Mouse (Mus musculus) heart, embryonic 14.5 days (tissue): ENCODE measurements around the gene Bcam. TPM values are rescaled to one million over a fixed set of nuclear protein-coding genes. Genes with fewer than 3 reads are reported as not detected.

Source experiments
- ATAC-seq: fragments of 200-750 bp; cut with Nextera tagmentation; 2 replicates; pipeline ENCODE4 v1.8.0; 2017; ENCODE audit warnings: low read depth, moderate TSS enrichment; ENCODE audit not compliant: insufficient number of reproducible peaks, insufficient read depth, low FRiP score
- H3K27ac ChIP-seq, 2 experiments: fragments of 200-500 bp in 1 of 2; fragments of 300-500 bp in 1 of 2; sonication (generic) in 1 of 2; replicated peaks in 1 of 2; 2 replicates each; pipeline ENCODE4 v1.5.1; 2012 to 2014; ENCODE audit warnings: low read depth in 2 of 2, low read length in 2 of 2, control low read depth in 1 of 2, mild to moderate bottlenecking in 1 of 2, mixed read lengths in 1 of 2; ENCODE audit not compliant: control insufficient read depth in 1 of 2, insufficient read depth in 1 of 2
- H3K27me3 ChIP-seq: fragments of 300-500 bp; sonication (generic); 2 replicates; pipeline ENCODE4 v1.6.1; 2014; ENCODE audit warnings: mild to moderate bottlenecking, low read length, control low read depth; ENCODE audit not compliant: control insufficient read depth, insufficient read depth
- H3K36me3 ChIP-seq: fragments of 300-500 bp; sonication (generic); 2 replicates; pipeline ENCODE4 v1.6.1; 2014; ENCODE audit warnings: mild to moderate bottlenecking, control low read depth, low read length, mixed read lengths; ENCODE audit not compliant: control insufficient read depth, insufficient read depth
- H3K4me1 ChIP-seq, 2 experiments: fragments of 200-500 bp in 1 of 2; fragments of 300-500 bp in 1 of 2; sonication (generic) in 1 of 2; 2 replicates each; pipeline ENCODE4 v1.6.1; 2012 to 2014; ENCODE audit warnings: low read length in 2 of 2, control low read depth in 1 of 2, mixed read lengths in 1 of 2; ENCODE audit not compliant: control insufficient read depth in 2 of 2, insufficient read depth in 2 of 2
- H3K4me2 ChIP-seq: fragments of 300-500 bp; sonication (generic); 2 replicates; pipeline ENCODE4 v1.6.1; 2014; ENCODE audit warnings: mild to moderate bottlenecking, low read length
- H3K4me3 ChIP-seq, 2 experiments: fragments of 200-500 bp in 1 of 2; fragments of 300-500 bp in 1 of 2; sonication (generic) in 1 of 2; 2 replicates each; pipeline ENCODE4 v1.5.1; 2012 to 2014; ENCODE audit warnings: low read length in 2 of 2, mild to moderate bottlenecking in 2 of 2, control low read depth in 1 of 2, low read depth in 1 of 2, moderate library complexity in 1 of 2; ENCODE audit not compliant: control insufficient read depth in 1 of 2, insufficient read depth in 1 of 2
- H3K9ac ChIP-seq: fragments of 300-500 bp; sonication (generic); 2 replicates; pipeline ENCODE4 v1.6.1; 2014; ENCODE audit warnings: mild to moderate bottlenecking, low read length
- H3K9me3 ChIP-seq: fragments of 300-500 bp; sonication (generic); 2 replicates; pipeline ENCODE4 v1.6.1; 2016; ENCODE audit warnings: low read length, control low read depth; ENCODE audit not compliant: control insufficient read depth
- WGBS: fragments of 180-500 bp; shearing (Covaris S2); extraction: QIAGEN DNeasy Blood & Tissue Kit; methylation state at CpG from one replicate; pipeline ENCODE4 v1.1.7; 2014; 5-methylcytosine and 5-hydroxymethylcytosine counted together
- polyA plus RNA-seq: library from polyadenylated mRNA; unstranded; fragments of >200 nt; fragmentation: Nextera tagmentation; extraction: Ambion mirVana; gene quantifications from 2 replicates; pipeline ENCODE4 v1.2.1, GENCODE M21; 2014

Gene Bcam
- polyA plus RNA-seq = 293 and 321 TPM in 2 replicates

GRCm38 (mm10) chr7:19770984-19771391 is at the start of gene Bcam:
Gene Bcam, minus strand, starts transcription at chr7:19771016.
- Histone ChIP-seq H3K27me3 (no peaks in the 10 kb centered on the region), H3K9ac (peak within 1 kb of the TSS; percentile 79), H3K4me1 (peaks cover 17 to 30% of the 10 kb centered on the region in 2 experiments), H3K27ac (peak within 1 kb of the TSS; percentile 58 to 69), H3K36me3 (peaks cover 19% of the 10 kb centered on the region), H3K9me3 (no peaks in the 10 kb centered on the region), H3K4me2 (peak within 1 kb of the TSS; percentile 90), H3K4me3 (peak within 1 kb of the TSS; percentile 52 to 72)
- no peak for ATAC-seq
- 3% methylated on average over 9 of the region's 9 CpGs for WGBS

DNA sequence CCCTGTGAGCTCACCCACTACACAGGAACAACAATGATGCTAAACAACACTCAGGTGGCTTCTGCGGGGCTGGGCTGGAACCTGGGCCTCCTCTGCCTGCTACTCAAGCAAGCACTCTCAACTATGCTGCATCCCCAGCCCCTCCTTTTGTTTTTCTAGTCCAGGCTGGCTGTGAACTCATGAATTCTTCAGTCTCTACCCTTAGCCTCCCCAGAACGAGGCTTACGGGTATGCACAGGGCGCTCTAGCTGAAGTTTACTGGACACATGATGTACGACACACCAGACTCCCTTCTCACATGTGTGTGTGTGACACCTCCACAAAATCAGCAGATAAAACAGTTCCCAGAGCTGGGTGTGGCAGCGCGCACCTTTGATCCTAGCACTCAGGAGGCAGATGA is 48.1 kb upstream of the Bcam start:
- Histone ChIP-seq H3K27ac (no peak overlapping the region), H3K4me2 (no peak overlapping the region), H3K4me1 (peaks cover 18 to 37% of the 10 kb centered on the region in 2 experiments), H3K9ac (no peak overlapping the region), H3K36me3 (no peaks in the 10 kb centered on the region), H3K4me3 (no peak overlapping the region), H3K27me3 (peaks cover 18% of the 10 kb centered on the region), H3K9me3 (no peaks in the 10 kb centered on the region)
- 83% methylated on average over 7 of the region's 7 CpGs for WGBS
- no peak for ATAC-seq

DNA sequence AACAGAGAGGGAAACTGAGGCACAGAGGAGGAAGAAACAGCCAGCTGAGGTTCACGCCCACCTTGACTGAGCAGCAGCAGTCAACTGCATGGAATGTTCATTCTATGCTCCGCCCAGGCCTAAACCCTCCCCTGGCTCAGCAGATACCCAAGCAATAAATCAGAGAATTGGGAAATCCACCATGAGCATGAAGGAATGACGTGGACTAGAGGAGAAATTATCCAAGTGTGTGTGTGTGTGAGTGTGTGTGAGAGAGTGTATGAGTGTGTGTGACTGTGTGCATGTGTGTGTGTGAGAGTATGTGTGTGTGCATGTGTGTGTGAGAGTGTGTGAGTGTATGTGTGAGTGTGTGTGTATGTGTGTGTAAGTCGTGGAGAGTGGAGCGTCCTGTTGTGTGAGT is 47.6 kb upstream of the Bcam start:
- H3K4me2 ChIP-seq = no peak overlapping the region
- no peak overlapping the region for H3K27ac ChIP-seq
- H3K36me3 ChIP-seq = no peaks in the 10 kb centered on the region
- ATAC-seq = no peak
- no peaks in the 10 kb centered on the region for H3K9me3 ChIP-seq
- H3K9ac ChIP-seq = no peak overlapping the region
- H3K4me3 ChIP-seq = no peak overlapping the region
- WGBS = 86% methylated on average over 5 of the region's 5 CpGs
- peaks cover 18% of the 10 kb centered on the region for H3K27me3 ChIP-seq
- peaks cover 14 to 33% of the 10 kb centered on the region in 2 experiments for H3K4me1 ChIP-seq

GRCm38 (mm10) chr7:19817382-19818105 is 46.7 kb upstream of the Bcam start:
- 0 out of 2 replicates have a peak, but pooled peaks have one; percentile 14 for ATAC-seq
- H3K36me3 ChIP-seq = no peaks in the 10 kb centered on the region
- no peaks in the 10 kb centered on the region for H3K9me3 ChIP-seq
- peak overlapping the region; percentile 84 for H3K4me2 ChIP-seq
- H3K27ac ChIP-seq = peak overlapping the region in 1 of 2 experiments; percentile 10; a peak in 1 of 4 replicates
- peak overlapping the region; percentile 2 to 46; a peak in 3 of 4 replicates for H3K4me3 ChIP-seq
- peak overlapping the region; percentile 68; the same call in 1 of the 2 replicates for H3K9ac ChIP-seq
- peaks cover 9 to 26% of the 10 kb centered on the region in 2 experiments for H3K4me1 ChIP-seq
- 13% methylated on average over 15 of the region's 15 CpGs for WGBS
- H3K27me3 ChIP-seq = peaks cover 17% of the 10 kb centered on the region

GRCm38 (mm10) chr7:19816224-19816771 is 45.5 kb upstream of the Bcam start:
- Histone ChIP-seq H3K4me3 (peak overlapping the region; percentile 46 to 53), H3K9me3 (no peaks in the 10 kb centered on the region), H3K27me3 (peaks cover 17% of the 10 kb centered on the region), H3K36me3 (no peaks in the 10 kb centered on the region), H3K4me1 (peaks cover 9 to 20% of the 10 kb centered on the region in 2 experiments), H3K27ac (peak overlapping the region; percentile 33 to 47; a peak in 1 of 4 replicates), H3K4me2 (peak overlapping the region; percentile 84), H3K9ac (peak overlapping the region; percentile 68)
- under 1% methylated on average over 28 of the region's 28 CpGs for WGBS
- peak; percentile 60 for ATAC-seq

DNA sequence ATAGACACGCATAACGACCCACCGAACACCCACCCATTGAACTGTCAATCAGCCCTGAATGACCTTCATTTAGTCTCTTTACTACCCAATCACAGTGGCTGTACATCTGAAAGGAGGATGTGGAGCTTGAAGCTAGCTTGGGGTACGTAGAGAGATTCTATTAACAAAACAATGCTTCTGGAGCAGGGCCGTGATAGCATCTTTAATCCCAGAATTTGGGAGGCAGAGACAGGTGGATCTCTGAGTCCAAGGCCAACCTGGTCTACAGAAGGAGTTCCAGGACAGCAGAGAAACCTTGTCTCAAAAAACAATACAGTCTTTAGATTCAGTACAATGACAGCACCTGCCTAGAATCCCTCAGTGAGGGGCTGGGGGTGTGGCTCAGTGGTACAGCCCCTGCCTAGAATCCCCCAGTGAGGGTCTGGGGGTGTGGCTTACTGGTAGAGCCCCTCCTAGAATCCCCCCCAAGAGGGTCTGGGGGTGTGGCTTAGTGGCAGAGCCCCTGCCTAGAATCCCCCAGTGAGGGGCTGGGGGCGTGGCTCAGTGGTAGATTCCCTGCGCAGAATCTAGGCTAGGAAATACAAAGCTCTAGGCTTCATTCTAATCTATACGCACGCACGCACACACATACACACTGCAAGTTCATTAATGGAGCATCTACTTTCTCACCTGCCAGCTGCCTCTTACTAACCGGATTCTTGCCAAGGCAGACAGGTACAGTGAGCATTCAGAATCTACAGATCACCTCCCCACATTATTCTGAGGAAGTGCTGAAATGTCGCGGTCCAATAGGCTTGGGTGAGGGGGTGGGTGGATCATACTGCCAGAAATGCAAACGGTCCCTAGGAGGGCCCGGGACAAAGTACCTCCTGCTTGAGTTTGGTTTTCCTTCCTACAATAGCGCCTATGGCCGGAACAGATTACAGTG is 44.7 kb upstream of the Bcam start:
- no peaks in the 10 kb centered on the region for H3K36me3 ChIP-seq
- no peaks in the 10 kb centered on the region for H3K9me3 ChIP-seq
- H3K27me3 ChIP-seq = peaks cover 22% of the 10 kb centered on the region
- peak overlapping the region; percentile 46 to 53 for H3K4me3 ChIP-seq
- WGBS = 30% methylated on average over 17 of the region's 17 CpGs
- peaks cover 9 to 20% of the 10 kb centered on the region in 2 experiments for H3K4me1 ChIP-seq
- peak overlapping the region; percentile 68 for H3K9ac ChIP-seq
- 0 out of 4 replicates have a peak overlapping the region, but pooled peaks have one; percentile 14 to 33 for H3K27ac ChIP-seq
- peak overlapping the region; percentile 84 for H3K4me2 ChIP-seq
- ATAC-seq = no peak

DNA sequence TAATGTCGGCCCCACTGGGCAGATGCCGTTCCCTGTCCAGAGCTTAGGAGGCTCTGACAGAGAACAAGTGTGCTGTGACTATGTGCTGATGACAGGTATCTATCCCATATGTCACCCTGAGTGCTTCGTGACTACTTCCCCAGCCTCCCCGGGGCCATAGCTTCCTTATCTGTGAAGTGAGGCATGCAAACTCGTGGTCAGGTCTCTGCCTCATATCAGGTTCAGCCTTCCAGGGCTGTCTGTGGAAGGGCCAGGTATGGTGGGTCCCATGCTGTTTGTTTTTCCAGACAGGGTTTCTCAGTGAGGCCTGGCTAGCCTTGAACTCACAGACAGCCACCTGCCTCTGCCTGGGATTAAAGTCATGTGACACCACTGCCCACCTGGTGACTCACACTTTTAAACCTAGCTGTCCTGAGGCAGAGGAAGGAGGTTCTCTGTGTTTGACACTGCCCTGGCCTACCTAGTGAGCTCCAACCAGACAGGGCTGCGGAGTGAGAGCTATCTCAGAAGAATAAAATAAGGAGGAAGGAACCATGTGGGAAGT is 42.8 kb upstream of the Bcam start:
- Histone ChIP-seq H3K4me2 (no peak overlapping the region), H3K4me1 (peaks cover 19 to 26% of the 10 kb centered on the region in 2 experiments), H3K9me3 (no peaks in the 10 kb centered on the region), H3K27ac (no peak overlapping the region), H3K9ac (no peak overlapping the region), H3K4me3 (no peak overlapping the region), H3K27me3 (peaks cover 34% of the 10 kb centered on the region), H3K36me3 (no peaks in the 10 kb centered on the region)
- no peak for ATAC-seq
- WGBS = 30% methylated on average over 6 of the region's 6 CpGs
